Mouse (Mus musculus) lung, embryonic 14.5 days (tissue): ENCODE data around the gene Rffl. TPM values are rescaled to one million over a fixed set of nuclear protein-coding genes. Genes with fewer than 3 reads are reported as not detected.

Experiments
- ATAC-seq: fragments of 200-750 bp; cut with Nextera tagmentation; 2 replicates; pipeline ENCODE4 v1.8.0; 2017; ENCODE audit warnings: mild to moderate bottlenecking, moderate TSS enrichment, moderate library complexity; ENCODE audit not compliant: insufficient read depth
- DNase-seq: peaks from one replicate; pipeline ENCODE4 v3.0.0-alpha.2; 2015
- H3K27ac ChIP-seq: fragments of 300-500 bp; sonication (generic); 2 replicates; pipeline ENCODE4 v1.5.1; 2014; ENCODE audit warnings: low read depth, mild to moderate bottlenecking, moderate library complexity
- H3K27me3 ChIP-seq: fragments of 300-500 bp; sonication (generic); 2 replicates; pipeline ENCODE4 v1.6.1; 2014; ENCODE audit warnings: low read length, control low read depth; ENCODE audit not compliant: insufficient read depth
- H3K36me3 ChIP-seq: fragments of 300-500 bp; sonication (generic); 2 replicates; pipeline ENCODE4 v1.6.1; 2014; ENCODE audit warnings: control low read depth; ENCODE audit not compliant: insufficient read depth
- H3K4me1 ChIP-seq: fragments of 300-500 bp; sonication (generic); 2 replicates; pipeline ENCODE4 v1.6.1; 2014; ENCODE audit warnings: antibody characterized with exemption, control low read depth; ENCODE audit not compliant: insufficient read depth
- H3K4me2 ChIP-seq: fragments of 300-500 bp; sonication (generic); 2 replicates; pipeline ENCODE4 v1.6.1; 2014; ENCODE audit warnings: mild to moderate bottlenecking
- H3K4me3 ChIP-seq: fragments of 300-500 bp; sonication (generic); 2 replicates; pipeline ENCODE4 v1.5.1; 2014; ENCODE audit warnings: low read depth, low read length
- H3K9ac ChIP-seq: fragments of 300-500 bp; sonication (generic); 2 replicates; pipeline ENCODE4 v1.6.1; 2014
- H3K9me3 ChIP-seq: fragments of 300-500 bp; sonication (generic); 2 replicates; pipeline ENCODE4 v1.6.1; 2016; ENCODE audit warnings: low read depth, low read length, control low read depth
- CTCF ChIP-seq: IDR thresholded peaks from 2 replicates; pipeline ENCODE4 v1.5.1; 2016; ENCODE audit warnings: antibody characterized with exemption, low read depth
- WGBS: fragments of 180-500 bp; shearing (Covaris S2); extraction: QIAGEN DNeasy Blood & Tissue Kit; methylation state at CpG from one replicate; pipeline ENCODE4 v1.1.7; 2014; 5-methylcytosine and 5-hydroxymethylcytosine counted together
- polyA plus RNA-seq: library from polyadenylated mRNA; unstranded; fragments of >200 nt; fragmentation: Nextera tagmentation; extraction: Ambion mirVana; gene quantifications from 2 replicates; pipeline ENCODE4 v1.2.1, GENCODE M21; 2014

Rffl gene
- polyA plus RNA-seq, 1 experiment from 2014 or later: 11.7 TPM

GRCm38 (mm10) chr11:82907651-82908607 lies 36.9 kb upstream of the Rffl start, which contains the start of gene Nle1:
Nle1 (minus strand) TSS chr11:82908411.
- peak; percentile 77 for ATAC-seq
- H3K4me3 ChIP-seq: peak within 1 kb of the TSS; percentile 66
- peak; percentile 93 for TF ChIP-seq CTCF

GRCm38 (mm10) chr11:82905816-82906215 lies 34.8 kb upstream of the Rffl start:
- TF ChIP-seq CTCF: no peak
- H3K36me3 ChIP-seq: peaks cover 59% of the 10 kb centered on the region
- 88% methylated on average over 5 of the region's 5 CpGs for WGBS

More at GRCm38 (mm10) chr11:82907651-82908607, 36.9 kb upstream of the Rffl start, which contains the start of gene Nle1:
- whole genome bisulfite sequencing: 2% methylated on average over 69 of the region's 73 CpGs
- Histone ChIP-seq H3K27ac (peak within 1 kb of the TSS; percentile 8; the same call in 1 of the 2 replicates), H3K9ac (peak within 1 kb of the TSS; percentile 64), H3K36me3 (peaks cover 38% of the 10 kb centered on the region), H3K4me2 (peak within 1 kb of the TSS; percentile 82), H3K4me1 (0 out of 2 replicates have a peak, but pooled peaks cover 4% of the 10 kb centered on the region), H3K27me3 (no peaks in the 10 kb centered on the region), H3K9me3 (no peaks in the 10 kb centered on the region)
- DNase-seq: peak; percentile 96

GRCm38 (mm10) chr11:82904952-82905351 lies 33.9 kb upstream of the Rffl start:
- H3K27ac ChIP-seq: no peak overlapping the region
- H3K4me3 ChIP-seq: no peak overlapping the region
- no peaks in the 10 kb centered on the region for H3K27me3 ChIP-seq
- H3K9ac ChIP-seq: no peak overlapping the region
- no peak for ATAC-seq
- 68% methylated on average over 8 of the region's 8 CpGs for WGBS
- no peak for DNase-seq
- no peak overlapping the region for H3K4me2 ChIP-seq
- peaks cover 67% of the 10 kb centered on the region for H3K36me3 ChIP-seq
- 0 out of 2 replicates have a peak, but pooled peaks cover 4% of the 10 kb centered on the region for H3K4me1 ChIP-seq
- H3K9me3 ChIP-seq: no peaks in the 10 kb centered on the region
- no peak for TF ChIP-seq CTCF

More at GRCm38 (mm10) chr11:82905816-82906215, 34.8 kb upstream of the Rffl start:
- Histone ChIP-seq H3K9ac (no peak overlapping the region), H3K9me3 (no peaks in the 10 kb centered on the region), H3K4me2 (no peak overlapping the region), H3K27ac (no peak overlapping the region), H3K4me1 (0 out of 2 replicates have a peak, but pooled peaks cover 4% of the 10 kb centered on the region), H3K27me3 (no peaks in the 10 kb centered on the region), H3K4me3 (no peak overlapping the region)
- DNase-seq (no peak), ATAC-seq (no peak)

- Histone ChIP-seq H3K4me2 (no peak overlapping the region), H3K9ac (no peak overlapping the region), H3K36me3 (peaks cover 67% of the 10 kb centered on the region), H3K9me3 (no peaks in the 10 kb centered on the region), H3K27me3 (no peaks in the 10 kb centered on the region), H3K4me3 (no peak overlapping the region), H3K4me1 (no peaks in the 10 kb centered on the region), H3K27ac (no peak overlapping the region)
- whole genome bisulfite sequencing: 94% methylated on average over 20 of the region's 20 CpGs
- DNase-seq (no peak), ATAC-seq (no peak)
- TF ChIP-seq CTCF: no peak
Measured at GRCm38 (mm10) chr11:82901606-82902310, 30.7 kb upstream of the Rffl start.

GRCm38 (mm10) chr11:82899720-82900119 lies 28.7 kb upstream of the Rffl start:
- TF ChIP-seq CTCF: no peak
- ATAC-seq: no peak
- DNase-seq: no peak
- no peak overlapping the region for H3K27ac ChIP-seq
- no peak overlapping the region for H3K4me2 ChIP-seq
- whole genome bisulfite sequencing: 93% methylated on average over 5 of the region's 5 CpGs
- no peaks in the 10 kb centered on the region for H3K27me3 ChIP-seq
- no peak overlapping the region for H3K9ac ChIP-seq
- no peaks in the 10 kb centered on the region for H3K9me3 ChIP-seq
- H3K4me1 ChIP-seq: no peaks in the 10 kb centered on the region
- H3K36me3 ChIP-seq: peaks cover 47% of the 10 kb centered on the region
- H3K4me3 ChIP-seq: no peak overlapping the region

- no peak for TF ChIP-seq CTCF
- no peak overlapping the region for H3K27ac ChIP-seq
- peaks cover 26% of the 10 kb centered on the region for H3K36me3 ChIP-seq
- DNase-seq: no peak
- no peaks in the 10 kb centered on the region for H3K9me3 ChIP-seq
- no peak overlapping the region for H3K4me3 ChIP-seq
- H3K4me1 ChIP-seq: no peaks in the 10 kb centered on the region
- no peak overlapping the region for H3K9ac ChIP-seq
- 70% methylated on average over 10 of the region's 10 CpGs for WGBS
- H3K4me2 ChIP-seq: no peak overlapping the region
- H3K27me3 ChIP-seq: no peaks in the 10 kb centered on the region
- ATAC-seq: no peak
Measured at GRCm38 (mm10) chr11:82897478-82897877, 26.5 kb upstream of the Rffl start.

- H3K27me3 ChIP-seq: no peaks in the 10 kb centered on the region
- no peaks in the 10 kb centered on the region for H3K9me3 ChIP-seq
- TF ChIP-seq CTCF: no peak
- no peak for DNase-seq
- H3K4me1 ChIP-seq: peaks cover 5% of the 10 kb centered on the region
- H3K4me3 ChIP-seq: no peak within 1 kb of the TSS
- H3K4me2 ChIP-seq: no peak within 1 kb of the TSS
- H3K27ac ChIP-seq: no peak within 1 kb of the TSS
- no peaks in the 10 kb centered on the region for H3K36me3 ChIP-seq
- H3K9ac ChIP-seq: no peak within 1 kb of the TSS
- WGBS: 52% methylated on average over 7 of the region's 7 CpGs
- no peak for ATAC-seq
Measured at GRCm38 (mm10) chr11:82891936-82892335, 20.9 kb upstream of the Rffl start, which contains the start of gene Fndc8. Fndc8 (plus strand) TSS chr11:82892124.
